Mouse (Mus musculus) forebrain, embryonic 10.5 days (tissue): Measurements from ENCODE around the gene Fkbpl. TPM values are rescaled to one million over a fixed set of nuclear protein-coding genes. Genes with fewer than 3 reads are reported as not detected.

Experiments used
- DNase-seq: peaks from one replicate; pipeline ENCODE4 v3.0.0-alpha.2; 2017; ENCODE audit warnings: low spot score; ENCODE audit errors: extremely low spot score
- H3K27ac ChIP-seq: fragments of 300-500 bp; sonication (generic); 2 replicates; pipeline ENCODE4 v1.5.1; 2016; ENCODE audit warnings: mild to moderate bottlenecking
- H3K27me3 ChIP-seq: fragments of 300-500 bp; sonication (generic); 2 replicates; pipeline ENCODE4 v1.6.1; 2016; ENCODE audit warnings: mild to moderate bottlenecking; ENCODE audit not compliant: poor library complexity, severe bottlenecking
- H3K36me3 ChIP-seq: fragments of 300-500 bp; sonication (generic); replicated peaks from 2 replicates; pipeline ENCODE4 v1.6.1; 2016; ENCODE audit warnings: mild to moderate bottlenecking, moderate library complexity
- H3K4me1 ChIP-seq: fragments of 300-500 bp; sonication (generic); 2 replicates; pipeline ENCODE4 v1.6.1; 2016
- H3K4me3 ChIP-seq: fragments of 300-500 bp; sonication (generic); 2 replicates; pipeline ENCODE4 v1.5.1; 2016; ENCODE audit warnings: mild to moderate bottlenecking, moderate library complexity
- H3K9me3 ChIP-seq: fragments of 300-500 bp; sonication (generic); 2 replicates; pipeline ENCODE4 v1.6.1; 2016; ENCODE audit warnings: mild to moderate bottlenecking, moderate library complexity
- WGBS: fragments of 180-500 bp; shearing (Covaris S2); methylation state at CpG from one replicate; pipeline ENCODE4 v1.1.7; 2016; 5-methylcytosine and 5-hydroxymethylcytosine counted together
- polyA plus RNA-seq: library from polyadenylated mRNA; unstranded; fragments of >200 nt; fragmentation: Nextera tagmentation; extraction: Ambion mirVana; gene quantifications from 2 replicates; pipeline ENCODE4 v1.2.1, GENCODE M21; 2016

Gene Fkbpl
- polyA plus RNA-seq, 1 experiment from 2014 or later: 14.8 TPM

DNA sequence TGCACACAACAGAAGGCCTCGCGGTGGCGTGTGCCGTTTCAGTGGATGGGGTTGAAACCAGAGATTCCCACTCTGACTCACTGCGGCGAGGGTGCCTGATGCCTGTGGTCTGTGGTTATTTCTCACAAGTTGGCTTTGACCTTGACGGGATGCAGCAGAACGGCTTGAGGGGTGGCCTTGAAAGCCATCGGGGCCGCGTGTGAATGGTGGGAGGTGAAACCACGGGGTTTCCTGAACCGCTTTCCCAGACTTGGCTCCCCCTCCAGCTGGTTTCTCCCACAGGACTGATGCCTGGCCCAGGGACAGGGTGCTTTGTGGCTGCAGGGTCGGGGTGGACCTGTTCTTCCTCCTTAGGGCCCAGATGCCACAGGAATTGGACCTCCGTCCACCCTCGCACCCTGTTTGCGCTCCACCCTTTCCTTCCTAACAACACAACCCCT is 36.6 kb downstream of the Fkbpl start:
- H3K4me3 ChIP-seq: no peak overlapping the region
- H3K27ac ChIP-seq: no peak overlapping the region
- H3K9me3 ChIP-seq: no peaks in the 10 kb centered on the region
- H3K36me3 ChIP-seq: no peaks in the 10 kb centered on the region
- 87% methylated on average over 17 of the region's 17 CpGs for WGBS
- no peak for DNase-seq
- H3K27me3 ChIP-seq: peaks cover 34% of the 10 kb centered on the region
- 0 out of 2 replicates have a peak, but pooled peaks cover 7% of the 10 kb centered on the region for H3K4me1 ChIP-seq

DNA sequence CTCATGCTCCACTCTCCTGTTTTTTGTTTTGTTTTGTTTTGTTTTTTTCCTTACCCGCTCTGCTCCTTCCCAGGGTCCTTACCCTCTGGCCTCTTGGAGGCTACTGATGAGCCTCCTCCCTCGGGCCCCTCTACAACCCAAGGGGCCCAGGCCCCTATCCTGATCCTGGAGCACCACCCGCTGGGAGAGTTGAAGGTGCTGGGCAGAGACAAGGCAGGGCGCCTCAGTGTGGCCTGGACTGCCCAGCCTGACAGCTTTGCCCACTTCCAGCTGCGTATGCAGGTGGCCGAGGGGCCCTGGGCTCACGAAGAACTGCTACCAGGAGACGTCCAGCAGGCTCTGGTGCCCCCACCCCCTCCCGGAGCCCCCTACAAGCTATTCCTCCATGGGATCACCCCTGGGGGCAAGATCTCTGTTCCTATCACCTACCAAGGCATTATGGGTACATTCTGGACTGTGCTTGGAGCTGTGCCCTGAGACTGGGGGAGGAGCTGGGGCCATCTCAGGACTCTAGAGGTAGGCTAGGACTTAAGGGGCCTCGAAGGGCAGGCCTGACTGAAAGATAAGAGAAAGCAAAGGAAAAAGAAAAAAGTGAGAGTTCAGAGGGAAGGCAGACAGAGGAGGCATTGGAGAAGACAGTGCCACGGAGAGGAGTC is 37.4 kb downstream of the Fkbpl start:
- Histone ChIP-seq H3K27me3 (peaks cover 29% of the 10 kb centered on the region), H3K36me3 (no peaks in the 10 kb centered on the region), H3K9me3 (no peaks in the 10 kb centered on the region), H3K4me1 (0 out of 2 replicates have a peak, but pooled peaks cover 7% of the 10 kb centered on the region), H3K4me3 (no peak overlapping the region), H3K27ac (no peak overlapping the region)
- WGBS: 79% methylated on average over 11 of the region's 11 CpGs
- no peak for DNase-seq

DNA sequence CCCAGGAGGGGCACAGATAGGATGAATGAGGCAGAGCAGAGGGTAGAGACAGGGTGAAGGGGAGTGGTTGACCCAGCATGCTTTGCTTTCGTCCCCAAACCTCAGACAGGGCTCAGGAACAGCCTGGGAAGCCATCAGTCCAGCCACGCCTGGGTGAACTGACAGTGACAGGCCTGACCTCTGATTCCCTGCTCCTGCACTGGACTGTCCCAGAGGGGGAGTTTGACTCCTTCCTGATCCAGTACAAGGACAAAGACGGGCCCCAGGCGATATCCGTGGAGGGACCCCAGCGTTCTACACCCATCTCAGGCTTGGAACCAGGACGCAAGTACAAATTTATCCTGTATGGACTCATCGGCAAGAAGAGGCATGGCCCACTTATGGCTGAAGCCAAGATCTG is 38.6 kb downstream of the Fkbpl start:
- no peak overlapping the region for H3K27ac ChIP-seq
- peaks cover 25% of the 10 kb centered on the region for H3K27me3 ChIP-seq
- no peak for DNase-seq
- H3K9me3 ChIP-seq: no peaks in the 10 kb centered on the region; the same call in 1 of the 2 replicates
- 0 out of 2 replicates have a peak, but pooled peaks cover 7% of the 10 kb centered on the region for H3K4me1 ChIP-seq
- 81% methylated on average over 8 of the region's 8 CpGs for WGBS
- no peaks in the 10 kb centered on the region for H3K36me3 ChIP-seq
- no peak overlapping the region for H3K4me3 ChIP-seq

DNA sequence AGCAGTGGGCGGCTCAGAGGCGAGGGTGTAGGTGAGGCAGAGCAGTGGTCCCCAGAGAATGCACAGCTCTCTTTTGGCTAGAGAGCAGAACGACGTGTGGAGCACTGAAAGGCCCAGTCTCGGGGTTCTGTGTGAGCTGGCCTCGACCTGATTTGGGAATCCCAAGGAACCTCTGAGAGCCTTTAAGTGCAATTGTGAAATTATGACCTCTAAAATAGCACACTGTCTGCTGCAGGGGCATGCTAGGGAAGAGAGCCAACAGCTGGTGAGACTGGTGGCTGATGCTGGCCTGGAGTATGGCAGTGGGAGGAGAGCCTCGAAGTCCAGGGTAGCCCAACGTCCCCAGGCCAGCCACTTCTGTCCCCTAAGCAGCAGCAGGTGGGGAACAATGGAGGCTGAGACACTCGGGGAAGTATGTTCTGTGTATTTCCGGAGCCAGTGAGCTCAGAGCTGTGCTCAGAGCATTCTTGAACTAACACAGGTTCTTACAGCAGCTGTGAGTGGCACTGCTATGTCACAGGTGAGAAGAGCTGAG is 39.2 kb downstream of the Fkbpl start:
- DNase-seq: no peak
- peaks cover 19% of the 10 kb centered on the region for H3K27me3 ChIP-seq
- H3K27ac ChIP-seq: no peak overlapping the region
- H3K4me1 ChIP-seq: 0 out of 2 replicates have a peak, but pooled peaks cover 7% of the 10 kb centered on the region
- H3K9me3 ChIP-seq: no peaks in the 10 kb centered on the region; the same call in 1 of the 2 replicates
- H3K4me3 ChIP-seq: no peak overlapping the region
- no peaks in the 10 kb centered on the region for H3K36me3 ChIP-seq
- 74% methylated on average over 10 of the region's 10 CpGs for WGBS

DNA sequence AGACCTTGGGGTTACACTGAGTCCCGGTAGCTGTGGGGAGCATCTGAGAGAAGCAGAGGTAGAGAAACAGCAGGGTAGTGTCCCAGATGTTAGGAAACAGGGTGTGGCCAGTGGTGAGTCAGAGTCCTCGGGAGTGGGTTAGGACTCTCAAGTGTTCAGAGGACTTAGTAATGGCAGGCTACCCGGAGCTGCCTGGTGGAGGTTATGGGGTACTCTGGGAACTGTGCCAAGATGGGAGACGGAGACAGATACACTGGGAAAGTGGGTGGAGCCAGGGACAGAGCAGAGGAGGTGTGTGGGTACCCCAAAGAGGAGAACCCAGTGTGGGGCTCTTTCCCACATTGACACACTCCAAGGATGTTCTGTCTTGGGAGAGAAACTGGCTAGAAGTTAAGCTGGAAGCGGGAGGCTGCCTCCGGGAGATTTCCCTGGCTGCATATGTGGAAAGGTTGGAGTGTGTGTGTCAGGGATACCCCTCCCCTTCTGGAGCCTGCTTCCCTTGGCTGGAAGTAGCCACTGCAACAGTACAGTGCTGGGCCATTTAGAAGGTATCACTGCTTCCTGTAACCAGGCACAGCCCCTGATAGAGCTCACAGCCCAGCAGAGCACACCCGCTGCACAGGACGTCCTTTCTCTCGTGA is 39.8 kb downstream of the Fkbpl start:
- WGBS: 84% methylated on average over 9 of the region's 9 CpGs
- no peak overlapping the region for H3K27ac ChIP-seq
- 0 out of 2 replicates have a peak, but pooled peaks cover 7% of the 10 kb centered on the region for H3K4me1 ChIP-seq
- H3K9me3 ChIP-seq: no peaks in the 10 kb centered on the region; the same call in 1 of the 2 replicates
- H3K36me3 ChIP-seq: no peaks in the 10 kb centered on the region
- DNase-seq: no peak
- H3K4me3 ChIP-seq: no peak overlapping the region
- H3K27me3 ChIP-seq: peaks cover 13% of the 10 kb centered on the region

DNA sequence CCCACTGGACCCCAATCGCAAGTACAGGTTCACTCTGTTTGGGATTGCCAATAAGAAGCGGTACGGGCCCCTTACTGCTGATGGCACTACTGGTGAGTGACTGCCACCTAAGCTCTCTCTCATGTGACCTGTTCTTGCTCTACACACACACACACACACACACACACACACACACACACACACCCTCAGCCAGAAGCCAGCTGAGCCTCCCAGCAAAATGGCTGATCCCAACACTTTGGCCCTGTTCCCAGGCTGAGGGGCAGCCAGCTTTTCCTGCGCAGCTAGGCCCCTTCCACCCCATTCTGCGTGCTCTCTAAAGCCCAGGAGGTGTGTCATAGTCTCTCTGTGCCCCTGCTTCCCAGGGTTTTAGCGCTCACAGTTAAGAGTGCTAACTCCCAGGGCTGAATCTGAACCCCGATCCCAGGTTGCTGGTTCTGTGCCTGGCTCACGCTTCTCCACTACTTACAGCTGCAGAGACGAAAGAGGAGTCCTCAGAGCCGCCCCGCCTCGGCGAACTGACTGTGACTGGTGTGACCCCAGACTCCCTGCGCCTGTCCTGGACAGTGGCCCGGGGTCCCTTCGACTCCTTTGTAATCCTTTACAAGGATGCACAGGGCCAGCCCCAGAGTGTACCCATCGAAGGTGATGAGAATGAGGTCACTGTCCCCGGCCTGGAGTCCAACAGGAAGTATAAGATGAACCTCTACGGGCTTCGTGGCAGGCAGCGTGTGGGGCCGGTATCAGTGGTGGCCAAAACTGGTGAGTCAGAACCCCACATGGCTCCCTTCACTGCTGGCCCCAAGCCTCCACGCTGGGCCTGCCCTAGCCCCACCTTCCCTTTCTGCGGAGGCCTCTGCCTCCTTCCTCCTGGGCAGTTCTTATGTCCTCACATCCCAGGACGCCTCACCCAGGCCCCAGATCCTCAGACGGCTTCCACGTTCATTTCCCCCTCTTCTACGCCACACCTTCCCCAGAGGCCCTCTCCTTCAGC is 40.9 kb downstream of the Fkbpl start:
- no peak for DNase-seq
- WGBS: 83% methylated on average over 28 of the region's 28 CpGs
- Histone ChIP-seq H3K27me3 (peaks cover 3% of the 10 kb centered on the region), H3K4me1 (0 out of 2 replicates have a peak, but pooled peaks cover 7% of the 10 kb centered on the region), H3K36me3 (no peaks in the 10 kb centered on the region), H3K9me3 (no peaks in the 10 kb centered on the region; the same call in 1 of the 2 replicates), H3K4me3 (no peak overlapping the region), H3K27ac (no peak overlapping the region)

DNA sequence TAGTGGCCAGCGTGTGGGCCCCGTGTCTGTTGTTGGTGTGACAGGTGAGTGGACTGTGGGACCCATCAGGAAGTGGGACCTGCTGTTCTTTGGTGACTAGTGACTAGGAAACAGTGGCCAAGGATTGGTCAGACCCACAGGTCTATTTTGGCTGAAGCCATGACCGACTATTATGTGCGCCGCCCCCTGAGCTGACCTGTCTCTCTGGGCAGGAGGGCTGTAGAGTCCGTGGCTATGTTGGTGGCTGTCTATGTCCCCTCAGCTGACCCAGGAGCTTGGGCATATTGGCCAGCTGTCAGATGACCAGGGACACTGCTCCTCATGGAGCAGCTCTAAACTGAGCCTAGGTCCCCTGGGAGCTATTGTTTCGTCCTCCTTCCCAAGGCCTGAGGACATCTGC is 44.3 kb downstream of the Fkbpl start:
- Histone ChIP-seq H3K9me3 (no peaks in the 10 kb centered on the region; the same call in 1 of the 2 replicates), H3K4me1 (0 out of 2 replicates have a peak, but pooled peaks cover 4% of the 10 kb centered on the region), H3K27ac (no peak overlapping the region), H3K36me3 (no peaks in the 10 kb centered on the region), H3K4me3 (no peak overlapping the region), H3K27me3 (no peaks in the 10 kb centered on the region; the same call in 1 of the 2 replicates)
- DNase-seq: no peak
- 89% methylated on average over 7 of the region's 7 CpGs for WGBS

DNA sequence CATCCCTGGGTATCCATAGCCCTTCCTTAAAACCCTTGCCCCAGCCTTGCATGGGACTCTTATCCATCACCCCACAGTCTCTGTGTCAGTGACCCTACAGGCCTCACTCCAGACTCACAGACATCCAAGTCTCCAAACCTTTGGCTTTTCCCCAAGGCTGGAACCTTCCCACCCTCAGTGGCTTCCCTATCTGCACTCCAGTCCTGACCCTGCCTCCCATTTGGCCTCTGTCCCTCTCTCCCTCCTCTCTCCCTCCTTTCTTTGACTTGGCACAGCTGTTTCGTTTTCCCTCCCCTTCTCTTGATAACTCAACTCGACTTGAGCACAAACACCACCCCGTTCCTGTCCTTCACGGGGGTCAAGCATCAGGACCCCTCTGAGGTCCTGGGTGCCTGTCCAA is 45.9 kb downstream of the Fkbpl start:
- no peaks in the 10 kb centered on the region; the same call in 1 of the 2 replicates for H3K9me3 ChIP-seq
- no peak overlapping the region for H3K27ac ChIP-seq
- no peak for DNase-seq
- H3K4me1 ChIP-seq: 0 out of 2 replicates have a peak, but pooled peaks cover 4% of the 10 kb centered on the region
- no peak overlapping the region for H3K4me3 ChIP-seq
- WGBS: 75% methylated on average over 4 of the region's 4 CpGs
- H3K27me3 ChIP-seq: no peaks in the 10 kb centered on the region
- no peaks in the 10 kb centered on the region for H3K36me3 ChIP-seq

DNA sequence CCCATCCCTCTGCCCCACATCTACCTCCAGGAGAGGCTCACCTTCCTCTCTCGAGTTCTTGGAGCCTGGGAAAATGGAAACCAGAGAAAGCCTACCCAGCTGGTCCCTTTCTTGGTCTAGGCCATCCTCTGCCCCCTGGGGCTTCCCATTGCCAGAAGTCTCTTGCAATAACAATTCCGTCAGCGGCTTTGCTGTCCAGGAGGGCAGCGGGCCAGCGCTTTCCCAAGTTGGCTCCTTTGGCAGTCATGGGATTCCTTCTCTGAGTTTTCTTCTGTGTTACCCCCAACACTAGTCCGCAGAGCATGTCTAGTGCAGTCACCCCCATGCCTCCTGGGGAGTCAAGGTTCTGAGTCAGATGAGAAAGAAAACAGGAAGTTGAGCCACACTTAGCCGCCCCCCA is 48.3 kb downstream of the Fkbpl start:
- no peaks in the 10 kb centered on the region for H3K36me3 ChIP-seq
- DNase-seq: no peak
- 0 out of 2 replicates have a peak, but pooled peaks cover 4% of the 10 kb centered on the region for H3K4me1 ChIP-seq
- no peak overlapping the region for H3K4me3 ChIP-seq
- 65% methylated on average over 7 of the region's 7 CpGs for WGBS
- no peak overlapping the region for H3K27ac ChIP-seq
- H3K27me3 ChIP-seq: no peaks in the 10 kb centered on the region
- no peaks in the 10 kb centered on the region; the same call in 1 of the 2 replicates for H3K9me3 ChIP-seq

Other genes with a start within 250 kb of the Fkbpl start
- 1.3 and 1.6 TPM in 2 replicates for gene BC051142, start 245.9 kb upstream of the Fkbpl start, polyA plus RNA-seq
- not detected in 2 replicates for gene Btnl4, start 167.4 kb upstream of the Fkbpl start, polyA plus RNA-seq
- gene Btnl6, start 127.4 kb upstream of the Fkbpl start, polyA plus RNA-seq: not detected in 2 replicates
- 6.1 and 7.0 TPM in 2 replicates for gene Notch4, start 80.5 kb upstream of the Fkbpl start, polyA plus RNA-seq
- gene Gpsm3, start 55.0 kb upstream of the Fkbpl start, polyA plus RNA-seq: 5.9 and 6.5 TPM in 2 replicates
- 15.6 and 15.7 TPM in 2 replicates for gene Pbx2, start 53.5 kb upstream of the Fkbpl start, polyA plus RNA-seq
- 2.3 TPM in 2 replicates for gene Ager, start 46.9 kb upstream of the Fkbpl start, polyA plus RNA-seq
- gene Rnf5, start 41.1 kb upstream of the Fkbpl start, polyA plus RNA-seq: 185 and 186 TPM in 2 replicates
- 60.8 and 62.7 TPM in 2 replicates for gene Agpat1, start 40.5 kb upstream of the Fkbpl start, polyA plus RNA-seq
- gene Egfl8, start 28.8 kb upstream of the Fkbpl start, polyA plus RNA-seq: 1.6 and 3.1 TPM in 2 replicates
- 22.1 and 22.4 TPM in 2 replicates for gene Ppt2, start 16.3 kb upstream of the Fkbpl start, polyA plus RNA-seq
- gene Prrt1, start 15.2 kb upstream of the Fkbpl start, polyA plus RNA-seq: 0.54 and 0.62 TPM in 2 replicates
- 105 and 106 TPM in 2 replicates for gene Atf6b, start 2.4 kb downstream of the Fkbpl start, polyA plus RNA-seq
- not detected in 2 replicates for gene Tnxb, start 25.8 kb downstream of the Fkbpl start, polyA plus RNA-seq
- not detected in 2 replicates for gene C4b, start 99.1 kb downstream of the Fkbpl start, polyA plus RNA-seq
- gene Cyp21a1, start 159.8 kb downstream of the Fkbpl start, polyA plus RNA-seq: not detected in 2 replicates
- gene Stk19, start 192.2 kb downstream of the Fkbpl start, polyA plus RNA-seq: 28.6 and 31.6 TPM in 2 replicates
- gene Dxo, start 192.3 kb downstream of the Fkbpl start, polyA plus RNA-seq: 80.2 and 83.0 TPM in 2 replicates
- 58.0 and 58.3 TPM in 2 replicates for gene Skiv2l, start 205.4 kb downstream of the Fkbpl start, polyA plus RNA-seq
- gene Nelfe, start 205.6 kb downstream of the Fkbpl start, polyA plus RNA-seq: 150 and 153 TPM in 2 replicates
- gene Cfb, start 217.8 kb downstream of the Fkbpl start, polyA plus RNA-seq: 1.8 and 2.7 TPM in 2 replicates
- 6.6 and 7.0 TPM in 2 replicates for gene Zbtb12, start 234.7 kb downstream of the Fkbpl start, polyA plus RNA-seq
- gene Gm20547, start 237.3 kb downstream of the Fkbpl start, polyA plus RNA-seq: 0.05 and 0.11 TPM in 2 replicates